Mouse (Mus musculus) T-helper 1 cell (primary cell): ENCODE measurements around the gene Slc13a4.

Experiments used
- in situ Hi-C: fragments of 300-600 bp; cut with MboI, MseI; formaldehyde crosslinking; loops from one replicate; pipeline ENCODE4 v1.15.1; 2025; ENCODE audit warnings: high pct_unique_total_duplicates

The Slc13a4 gene

DNA sequence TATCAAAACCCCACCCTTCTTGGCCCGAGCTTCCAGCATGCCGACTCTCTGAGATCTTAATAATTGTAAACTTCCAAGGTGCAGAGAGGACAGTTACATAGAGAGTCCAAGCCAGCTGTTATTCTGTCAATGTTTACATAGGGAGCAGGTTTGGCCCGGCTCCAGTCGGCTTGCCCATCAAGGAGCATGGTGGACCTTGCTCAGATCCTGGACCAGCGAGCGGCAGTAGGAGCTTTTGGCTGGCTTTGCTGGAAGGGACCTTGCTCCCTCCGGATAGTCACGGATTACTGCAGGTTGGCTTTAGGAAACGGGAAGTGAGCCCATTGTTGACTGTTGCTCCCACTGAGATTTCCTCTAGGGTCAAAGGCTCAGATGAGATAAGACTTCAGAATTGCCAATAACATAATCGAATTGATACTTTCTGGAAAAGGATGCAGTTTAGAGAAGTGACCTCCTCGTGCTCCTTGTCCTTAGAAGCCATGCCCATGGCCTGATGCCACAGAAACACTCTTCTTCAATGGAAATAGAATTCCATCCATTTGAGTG, 4.5 kb downstream of the Slc13a4 start:
- in situ Hi-C loops, result no loop called here

- in situ Hi-C loops, result no loop called here
These were observed 5.3 kb downstream of the Slc13a4 start for GRCm38 (mm10) chr6:35302581-35302980.

DNA sequence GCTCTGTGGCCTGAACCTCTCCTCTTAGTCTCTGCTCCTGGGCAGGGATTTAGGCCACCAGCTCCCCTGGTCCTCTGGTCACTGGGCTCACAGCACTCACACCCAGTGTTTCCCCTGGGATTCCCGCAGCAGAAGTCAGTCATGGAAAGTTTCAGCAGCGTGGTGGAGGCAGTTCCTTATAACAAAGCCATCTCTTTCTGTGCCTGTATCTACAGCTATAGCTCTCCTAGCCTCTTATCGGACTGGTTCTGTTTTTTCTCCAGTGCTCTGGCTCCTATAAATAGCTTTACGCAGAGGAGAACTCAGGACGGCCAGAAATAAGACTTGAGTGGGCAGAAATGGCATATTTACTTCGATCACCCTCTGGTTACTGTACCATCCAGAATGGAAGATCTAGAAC, 9.6 kb downstream of the Slc13a4 start:
- in situ Hi-C loops, result no loop called here

DNA sequence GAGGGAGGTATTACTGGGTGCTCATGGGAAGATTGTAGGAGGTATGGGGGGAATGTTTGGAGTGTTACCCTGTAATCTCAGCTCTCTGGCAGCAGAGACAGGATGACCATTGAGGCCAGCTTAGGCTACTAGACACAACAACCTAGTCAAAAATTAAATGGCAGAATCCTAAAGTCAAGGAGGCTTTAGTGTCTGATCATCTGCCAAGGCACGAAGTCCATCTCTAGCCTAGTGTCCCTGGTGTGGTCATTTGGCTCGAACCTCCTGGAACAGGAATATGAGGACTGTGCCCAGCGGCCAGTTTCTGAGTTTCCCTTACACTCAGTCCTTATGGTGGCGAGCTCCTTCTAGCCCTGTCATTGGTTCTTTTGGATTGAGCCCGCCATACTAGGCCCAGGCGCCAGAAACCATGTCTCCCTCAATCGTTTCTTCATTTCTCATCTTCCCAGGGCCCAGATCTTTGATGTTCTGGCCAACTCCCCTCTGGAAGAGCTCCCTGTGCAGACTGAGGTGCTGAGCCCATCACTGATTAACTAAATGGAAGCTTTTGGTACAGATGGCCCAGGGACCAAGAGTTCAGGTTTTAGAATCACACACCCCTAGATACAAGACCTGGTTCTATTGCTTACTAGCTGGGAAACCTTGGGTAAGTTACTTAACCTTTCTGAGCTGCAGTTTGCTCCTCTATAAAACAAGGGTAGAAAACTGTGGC, 10.3 kb downstream of the Slc13a4 start:
- in situ Hi-C loops, result no loop called here

DNA sequence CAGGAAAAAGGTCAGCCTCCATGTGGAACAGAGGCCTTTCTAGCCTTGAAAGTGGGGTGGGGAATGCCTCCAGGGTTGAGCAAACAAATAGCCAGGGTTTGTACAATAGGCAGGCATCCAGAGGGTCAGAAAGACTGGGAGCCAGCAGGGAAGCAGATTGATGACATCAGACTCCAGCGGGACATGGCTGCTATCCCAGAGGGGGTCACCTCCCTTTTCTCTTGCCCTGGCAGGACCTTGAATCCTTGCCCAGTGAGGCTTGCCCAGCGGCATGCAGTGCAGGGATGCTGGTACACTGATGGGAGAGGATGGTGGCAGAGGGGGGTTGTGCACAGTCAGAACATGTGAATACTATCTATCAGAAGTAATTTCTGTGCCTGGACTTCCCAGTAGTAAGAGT, 10.9 kb downstream of the Slc13a4 start:
- in situ Hi-C loops, result no loop called here

DNA sequence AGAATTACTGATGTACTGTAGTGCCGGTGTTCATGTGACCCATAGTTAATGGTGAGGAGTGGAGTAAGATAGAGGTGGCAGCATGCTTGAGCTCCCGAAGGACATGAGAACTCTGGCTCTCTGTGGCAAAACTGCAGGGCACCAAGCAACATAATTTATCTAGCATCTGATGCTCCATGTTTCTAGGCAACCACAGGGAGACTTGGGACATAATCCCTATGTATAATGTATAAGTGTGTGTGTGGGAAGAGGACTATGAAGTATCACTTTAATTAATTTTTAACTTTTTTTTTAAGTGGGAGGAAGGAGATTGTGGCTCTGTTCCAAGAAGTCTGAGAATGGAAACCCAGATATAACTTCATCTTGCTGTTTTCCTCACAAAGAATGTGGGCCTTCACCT, 13.0 kb downstream of the Slc13a4 start:
- in situ Hi-C loops, result no loop called here

DNA sequence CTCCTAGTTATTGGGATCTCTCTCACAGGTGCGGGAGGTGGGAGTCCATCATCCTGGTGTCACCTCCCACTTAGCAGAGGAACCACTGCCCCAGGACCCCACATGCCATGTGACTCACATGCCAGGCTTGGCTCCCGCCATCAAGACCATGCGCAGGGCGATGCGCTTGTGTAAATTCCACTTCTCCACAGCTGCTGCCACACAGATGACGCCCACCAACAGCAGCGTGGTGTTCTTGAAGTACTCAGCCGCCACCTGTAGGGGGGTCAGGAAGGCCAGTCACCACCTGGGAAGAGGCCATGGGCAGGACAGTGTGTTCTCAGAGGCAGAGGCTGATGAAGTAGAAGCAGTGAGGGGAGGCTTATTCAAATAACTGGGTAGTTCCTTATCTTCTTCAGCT, 18.3 kb downstream of the Slc13a4 start:
- in situ Hi-C loops, result no loop called here

GRCm38 (mm10) chr6:35288920-35289319, 19.0 kb downstream of the Slc13a4 start:
- in situ Hi-C loops, result no loop called here

GRCm38 (mm10) chr6:35288114-35288761, 19.7 kb downstream of the Slc13a4 start:
- in situ Hi-C loops, result no loop called here

GRCm38 (mm10) chr6:35279306-35279705, 28.6 kb downstream of the Slc13a4 start:
- in situ Hi-C loops, result loop anchor here (5.0 to 10.0 kb wide), 2 partner anchors 98 to 285 kb away; no protein-coding TSS in a partner anchor

GRCm38 (mm10) chr6:35277903-35278587, 29.9 kb downstream of the Slc13a4 start:
- in situ Hi-C loops, result loop anchor here (5.0 to 10.0 kb wide), 2 partner anchors 99 to 287 kb away; no protein-coding TSS in a partner anchor

GRCm38 (mm10) chr6:35273391-35274082, 34.4 kb downstream of the Slc13a4 start:
- in situ Hi-C loops, result loop anchor here (10.0 kb wide), 1 partner anchor 291 kb away; no protein-coding TSS in a partner anchor

- in situ Hi-C loops, result loop anchor here (10.0 kb wide), 1 partner anchor 293 kb away; no protein-coding TSS in a partner anchor
These were observed 35.8 kb downstream of the Slc13a4 start for GRCm38 (mm10) chr6:35271868-35272765.

DNA sequence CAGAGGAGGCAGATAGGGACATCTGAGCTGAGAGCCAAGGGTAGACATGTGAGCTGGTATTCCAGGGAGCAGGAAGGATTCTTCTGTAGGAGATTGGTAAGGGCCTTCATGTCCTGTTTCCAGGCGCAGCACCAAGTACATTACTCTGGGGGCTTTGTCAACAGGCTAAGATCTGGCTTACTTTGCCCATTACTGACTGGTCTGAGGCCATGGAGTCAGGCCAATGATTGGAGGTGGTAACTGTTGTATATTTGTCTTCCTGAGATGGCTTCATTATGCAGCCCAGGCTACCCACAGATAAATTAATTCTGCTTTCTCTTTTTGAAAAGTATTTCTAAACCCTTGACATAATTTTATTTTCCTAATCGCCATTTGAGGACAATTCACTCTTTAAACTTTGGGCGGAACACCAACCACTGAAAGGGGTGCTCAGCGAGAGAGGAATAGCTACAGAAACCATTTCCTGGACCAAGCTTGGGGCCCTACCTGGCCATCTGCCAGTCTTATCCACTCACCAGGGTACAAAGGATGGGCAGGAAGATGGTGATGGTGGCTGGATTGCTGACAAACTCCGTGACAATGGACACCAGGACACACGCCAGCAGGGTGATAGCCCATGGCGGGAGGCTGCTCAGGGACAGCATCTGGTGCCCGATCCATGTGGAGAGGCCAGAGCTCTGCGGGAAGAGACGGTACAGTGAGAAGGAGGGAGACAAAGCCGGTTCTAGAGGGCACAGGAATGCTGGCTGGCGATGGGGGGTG, 36.7 kb downstream of the Slc13a4 start:
- in situ Hi-C loops, result loop anchor here (10.0 kb wide), 1 partner anchor 294 kb away; no protein-coding TSS in a partner anchor

GRCm38 (mm10) chr6:35269643-35270042, 38.3 kb downstream of the Slc13a4 start:
- in situ Hi-C loops, result loop anchor here (10.0 kb wide), 2 partner anchors 255 to 295 kb away; no protein-coding TSS in a partner anchor

DNA sequence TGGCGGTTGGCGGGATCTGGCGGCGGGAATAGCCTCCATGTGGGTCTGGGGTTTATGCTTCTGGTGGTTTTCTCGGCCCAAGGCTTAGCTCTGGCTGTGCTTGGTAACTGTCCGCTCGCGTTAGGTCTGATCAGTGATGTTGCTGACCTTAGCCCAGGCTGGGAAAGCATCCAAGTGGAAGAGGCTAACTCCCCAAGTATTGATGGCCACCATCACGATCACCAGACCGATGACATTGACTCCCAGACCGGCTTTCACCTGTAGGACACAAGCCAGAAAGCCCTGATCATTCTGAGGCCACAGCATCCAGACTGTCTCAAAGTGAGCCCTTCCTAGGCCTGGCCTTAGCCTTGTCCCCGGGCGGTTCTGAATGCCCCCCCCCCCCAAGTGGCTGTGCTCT, 39.2 kb downstream of the Slc13a4 start:
- in situ Hi-C loops, result loop anchor here (10.0 kb wide), 1 partner anchor 256 kb away; no protein-coding TSS in a partner anchor

DNA sequence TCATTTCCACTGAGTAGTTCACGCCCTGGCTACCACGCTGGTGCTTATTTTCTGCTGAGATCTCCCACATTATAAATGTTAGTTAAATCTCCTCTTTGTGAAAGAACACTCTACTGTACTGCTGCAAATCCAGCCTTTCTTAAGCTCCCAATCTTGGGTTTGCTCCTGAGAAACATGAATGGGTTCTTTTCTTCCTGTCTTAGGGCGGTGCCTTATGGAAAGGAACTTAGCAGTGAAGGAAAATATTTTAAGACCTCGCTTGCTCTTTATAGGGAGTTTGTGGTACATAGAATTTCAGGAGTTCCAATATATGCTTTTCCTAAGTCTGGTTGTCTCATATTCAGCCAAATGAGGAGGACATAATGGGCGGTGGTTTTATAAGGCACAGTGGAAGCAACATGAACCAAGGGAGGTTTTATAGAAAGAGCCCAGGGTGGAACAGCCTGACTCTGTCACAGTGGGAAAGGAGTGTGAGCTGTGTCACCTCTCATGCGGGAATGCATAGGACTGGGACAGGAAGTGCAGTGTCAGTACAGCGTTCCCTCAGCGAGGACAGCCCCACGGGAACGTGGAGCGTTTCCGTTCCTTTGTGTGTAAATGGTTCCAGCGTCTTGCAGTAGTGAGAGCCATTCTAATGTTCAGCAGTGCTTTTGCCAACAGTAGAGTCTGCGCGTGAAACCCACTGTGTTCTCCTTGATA, 42.2 kb downstream of the Slc13a4 start:
- in situ Hi-C loops, result loop anchor here (10.0 kb wide), 1 partner anchor 259 kb away; no protein-coding TSS in a partner anchor

GRCm38 (mm10) chr6:35260531-35260930, 47.4 kb downstream of the Slc13a4 start:
- in situ Hi-C loops, result loop anchor here (10.0 kb wide), 1 partner anchor 264 kb away; no protein-coding TSS in a partner anchor

DNA sequence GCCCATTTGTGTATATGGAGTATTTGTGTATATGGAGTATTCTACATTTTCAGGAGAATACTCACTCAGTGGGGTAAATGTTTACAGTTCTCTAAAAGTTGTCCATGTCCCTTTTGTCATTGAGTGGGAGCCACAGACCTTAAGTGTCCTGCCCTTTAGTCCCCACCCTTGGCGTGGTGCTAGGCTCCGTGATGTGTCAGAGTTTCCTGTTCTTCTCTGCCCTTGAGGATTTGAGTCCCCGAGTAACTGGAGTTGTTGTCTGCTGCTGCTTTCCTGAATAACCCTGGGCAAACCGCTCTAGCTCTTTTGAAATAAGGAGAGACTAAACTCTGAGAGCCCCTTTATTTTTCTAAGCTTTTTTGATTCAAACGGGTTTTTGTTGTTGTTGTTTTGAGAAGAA, 48.4 kb downstream of the Slc13a4 start:
- in situ Hi-C loops, result no loop called here
